Mouse (Mus musculus) olfactory bulb, adult 2 months (tissue): Measurements from ENCODE around the gene Rps28.

Experiments used
- CTCF ChIP-seq: fragments of 200-500 bp; IDR thresholded peaks from 2 replicates; pipeline ENCODE4 v1.5.1; 2012; ENCODE audit warnings: low read depth, mild to moderate bottlenecking, low read length, moderate library complexity; ENCODE audit not compliant: insufficient read depth
- POLR2A ChIP-seq: fragments of 200-500 bp; IDR thresholded peaks from 2 replicates; pipeline ENCODE4 v1.6.1; 2012; ENCODE audit warnings: mild to moderate bottlenecking, low read depth, low read length, moderate library complexity; ENCODE audit not compliant: insufficient read depth

DNA sequence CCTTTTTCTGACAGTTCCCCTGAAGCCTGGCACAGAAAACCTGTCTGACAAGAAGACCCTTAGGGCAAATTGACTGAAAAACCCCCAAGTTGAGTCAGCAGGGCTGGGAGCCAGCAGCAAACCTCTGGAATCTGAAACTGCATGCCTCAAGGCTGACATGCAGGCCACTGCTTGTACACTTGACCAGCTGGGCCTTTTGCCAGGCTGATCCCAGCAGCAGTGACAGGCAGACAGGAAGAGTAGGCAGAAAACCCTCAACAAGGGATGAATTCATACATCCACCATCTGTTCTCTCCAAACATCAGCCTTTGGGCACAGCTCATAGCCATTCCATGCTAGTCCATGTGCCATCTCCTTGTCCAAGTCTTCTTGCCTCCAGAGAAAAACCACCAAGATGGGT is 41.0 kb downstream of the Rps28 start:
- TF ChIP-seq POLR2A = no peak
- TF ChIP-seq CTCF = no peak
